Mouse (Mus musculus) heart, embryonic 13.5 days (tissue): ENCODE data around the gene Egln1. TPM values are rescaled to one million over a fixed set of nuclear protein-coding genes. Genes with fewer than 3 reads are reported as not detected.

ENCODE experiments used
- ATAC-seq: fragments of 200-750 bp; cut with Nextera tagmentation; 2 replicates; pipeline ENCODE4 v1.8.0; 2017; ENCODE audit warnings: moderate TSS enrichment; ENCODE audit not compliant: insufficient number of reproducible peaks, low FRiP score, low TSS enrichment; ENCODE audit errors: extremely low read depth
- H3K27ac ChIP-seq: fragments of 300-500 bp; sonication (generic); replicated peaks from 2 replicates; pipeline ENCODE4 v1.5.1; 2015; ENCODE audit warnings: moderate library complexity, mild to moderate bottlenecking, inconsistent platforms
- H3K27me3 ChIP-seq: fragments of 300-500 bp; sonication (generic); replicated peaks from 2 replicates; pipeline ENCODE4 v1.6.1; 2015; ENCODE audit warnings: mild to moderate bottlenecking, inconsistent platforms
- H3K36me3 ChIP-seq: fragments of 300-500 bp; sonication (generic); 2 replicates; pipeline ENCODE4 v1.6.1; 2015; ENCODE audit warnings: mild to moderate bottlenecking, inconsistent platforms
- H3K4me1 ChIP-seq: fragments of 300-500 bp; sonication (generic); 2 replicates; pipeline ENCODE4 v1.6.1; 2015; ENCODE audit warnings: inconsistent platforms
- H3K4me2 ChIP-seq: fragments of 300-500 bp; sonication (generic); 2 replicates; pipeline ENCODE4 v1.6.1; 2015; ENCODE audit warnings: inconsistent platforms, mild to moderate bottlenecking, moderate library complexity
- H3K4me3 ChIP-seq: fragments of 300-500 bp; sonication (generic); 2 replicates; pipeline ENCODE4 v1.5.1; 2015; ENCODE audit warnings: moderate library complexity, mild to moderate bottlenecking, inconsistent platforms
- H3K9ac ChIP-seq: fragments of 300-500 bp; sonication (generic); 2 replicates; pipeline ENCODE4 v1.6.1; 2015; ENCODE audit warnings: inconsistent platforms, mild to moderate bottlenecking, moderate library complexity
- H3K9me3 ChIP-seq: fragments of 300-500 bp; sonication (generic); 2 replicates; pipeline ENCODE4 v1.6.1; 2016; ENCODE audit warnings: inconsistent platforms
- WGBS: fragments of 180-500 bp; shearing (Covaris S2); methylation state at CpG from one replicate; pipeline ENCODE4 v1.1.7; 2015; ENCODE audit warnings: mixed read lengths; 5-methylcytosine and 5-hydroxymethylcytosine counted together
- polyA plus RNA-seq: library from polyadenylated mRNA; unstranded; fragments of >200 nt; fragmentation: Nextera tagmentation; extraction: Ambion mirVana; gene quantifications from 2 replicates; pipeline ENCODE4 v1.2.1, GENCODE M21; 2015

Gene Egln1
- 13.5 and 15.0 TPM in 2 replicates for polyA plus RNA-seq

GRCm38 (mm10) chr8:124949209-124950068 is at the start of gene Egln1:
Egln1 (minus strand) TSS chr8:124949324.
- peak; percentile 76; the same call in 1 of the 2 replicates for ATAC-seq
- Histone ChIP-seq H3K4me3 (peak within 1 kb of the TSS; percentile 84), H3K27me3 (no peaks in the 10 kb centered on the region), H3K36me3 (0 out of 2 replicates have a peak, but pooled peaks cover 8% of the 10 kb centered on the region), H3K4me2 (peak within 1 kb of the TSS; percentile 92), H3K27ac (peak within 1 kb of the TSS; percentile 98), H3K4me1 (peaks cover 47% of the 10 kb centered on the region), H3K9me3 (no peaks in the 10 kb centered on the region), H3K9ac (peak within 1 kb of the TSS; percentile 97)
- under 1% methylated on average over 70 of the region's 98 CpGs for WGBS

GRCm38 (mm10) chr8:124995776-124996175 is 46.7 kb upstream of the Egln1 start:
- Histone ChIP-seq H3K36me3 (no peaks in the 10 kb centered on the region), H3K4me2 (no peak overlapping the region), H3K27ac (no peak overlapping the region), H3K4me3 (no peak overlapping the region), H3K9me3 (peaks cover 10% of the 10 kb centered on the region), H3K27me3 (no peaks in the 10 kb centered on the region), H3K9ac (no peak overlapping the region), H3K4me1 (peaks cover 20% of the 10 kb centered on the region)
- no peak for ATAC-seq
- WGBS = 61% methylated on average over 2 of the region's 2 CpGs

- 9% methylated on average over 6 of the region's 6 CpGs for WGBS
- Histone ChIP-seq H3K4me3 (peak overlapping the region; percentile 35), H3K9me3 (no peaks in the 10 kb centered on the region), H3K27ac (peak overlapping the region; percentile 33; the same call in 1 of the 2 replicates), H3K36me3 (no peaks in the 10 kb centered on the region), H3K4me2 (peak overlapping the region; percentile 65), H3K27me3 (0 out of 2 replicates have a peak, but pooled peaks cover 4% of the 10 kb centered on the region), H3K4me1 (peaks cover 20% of the 10 kb centered on the region), H3K9ac (peak overlapping the region; percentile 67)
- no peak for ATAC-seq
Observed at GRCm38 (mm10) chr8:124991668-124991926, 42.5 kb upstream of the Egln1 start.

GRCm38 (mm10) chr8:124990923-124991667 is 42.0 kb upstream of the Egln1 start:
- H3K4me3 ChIP-seq = peak overlapping the region; percentile 35
- peak overlapping the region; percentile 65 for H3K4me2 ChIP-seq
- WGBS = 6% methylated on average over 17 of the region's 17 CpGs
- H3K9me3 ChIP-seq = no peaks in the 10 kb centered on the region
- H3K9ac ChIP-seq = peak overlapping the region; percentile 67
- H3K27me3 ChIP-seq = 0 out of 2 replicates have a peak, but pooled peaks cover 8% of the 10 kb centered on the region
- peaks cover 20% of the 10 kb centered on the region for H3K4me1 ChIP-seq
- H3K27ac ChIP-seq = peak overlapping the region; percentile 33; the same call in 1 of the 2 replicates
- H3K36me3 ChIP-seq = no peaks in the 10 kb centered on the region
- no peak for ATAC-seq

- H3K4me1 ChIP-seq = no peaks in the 10 kb centered on the region
- no peaks in the 10 kb centered on the region for H3K36me3 ChIP-seq
- H3K27ac ChIP-seq = no peak overlapping the region
- H3K27me3 ChIP-seq = no peaks in the 10 kb centered on the region; the same call in 1 of the 2 replicates
- no peak overlapping the region for H3K4me3 ChIP-seq
- no peak overlapping the region for H3K9ac ChIP-seq
- ATAC-seq = no peak
- H3K9me3 ChIP-seq = no peaks in the 10 kb centered on the region
- no peak overlapping the region for H3K4me2 ChIP-seq
- 77% methylated on average over 8 of the region's 8 CpGs for WGBS
Observed at GRCm38 (mm10) chr8:124980828-124981227, 31.7 kb upstream of the Egln1 start.

- H3K4me2 ChIP-seq = no peak overlapping the region
- WGBS = 85% methylated on average over 3 of the region's 3 CpGs
- H3K4me1 ChIP-seq = no peaks in the 10 kb centered on the region
- H3K27me3 ChIP-seq = no peaks in the 10 kb centered on the region; the same call in 1 of the 2 replicates
- no peaks in the 10 kb centered on the region for H3K36me3 ChIP-seq
- no peak overlapping the region for H3K27ac ChIP-seq
- ATAC-seq = no peak
- no peak overlapping the region for H3K4me3 ChIP-seq
- no peaks in the 10 kb centered on the region for H3K9me3 ChIP-seq
- H3K9ac ChIP-seq = no peak overlapping the region
Observed at GRCm38 (mm10) chr8:124980036-124980435, 30.9 kb upstream of the Egln1 start.

- Histone ChIP-seq H3K4me2 (no peak overlapping the region), H3K4me3 (no peak overlapping the region), H3K27me3 (no peaks in the 10 kb centered on the region), H3K4me1 (no peaks in the 10 kb centered on the region), H3K9ac (no peak overlapping the region), H3K27ac (no peak overlapping the region), H3K9me3 (no peaks in the 10 kb centered on the region), H3K36me3 (no peaks in the 10 kb centered on the region)
- no peak for ATAC-seq
- WGBS = 73% methylated on average over 7 of the region's 7 CpGs
Observed at GRCm38 (mm10) chr8:124978026-124978425, 28.9 kb upstream of the Egln1 start.

- no peak overlapping the region for H3K4me3 ChIP-seq
- 83% methylated on average over 6 of the region's 6 CpGs for WGBS
- H3K27ac ChIP-seq = no peak overlapping the region
- H3K9ac ChIP-seq = no peak overlapping the region
- no peak overlapping the region for H3K4me2 ChIP-seq
- H3K36me3 ChIP-seq = no peaks in the 10 kb centered on the region
- H3K27me3 ChIP-seq = no peaks in the 10 kb centered on the region
- ATAC-seq = no peak
- H3K4me1 ChIP-seq = no peaks in the 10 kb centered on the region
- H3K9me3 ChIP-seq = peaks cover 6% of the 10 kb centered on the region; the same call in 1 of the 2 replicates
Observed at GRCm38 (mm10) chr8:124976211-124976610, 27.1 kb upstream of the Egln1 start.

GRCm38 (mm10) chr8:124974254-124974653 is 25.1 kb upstream of the Egln1 start:
- H3K4me2 ChIP-seq = no peak overlapping the region
- H3K36me3 ChIP-seq = no peaks in the 10 kb centered on the region
- no peak for ATAC-seq
- no peaks in the 10 kb centered on the region for H3K4me1 ChIP-seq
- H3K9me3 ChIP-seq = peaks cover 6% of the 10 kb centered on the region; the same call in 1 of the 2 replicates
- WGBS = 59% methylated on average over 4 of the region's 4 CpGs
- H3K27ac ChIP-seq = no peak overlapping the region
- no peak overlapping the region for H3K4me3 ChIP-seq
- no peak overlapping the region for H3K9ac ChIP-seq
- H3K27me3 ChIP-seq = no peaks in the 10 kb centered on the region

- no peak for ATAC-seq
- 61% methylated on average over 8 of the region's 8 CpGs for WGBS
- no peak overlapping the region for H3K4me2 ChIP-seq
- peaks cover 6% of the 10 kb centered on the region; the same call in 1 of the 2 replicates for H3K9me3 ChIP-seq
- no peak overlapping the region for H3K27ac ChIP-seq
- H3K4me1 ChIP-seq = no peaks in the 10 kb centered on the region
- no peaks in the 10 kb centered on the region for H3K36me3 ChIP-seq
- no peak overlapping the region for H3K4me3 ChIP-seq
- no peak overlapping the region for H3K9ac ChIP-seq
- no peaks in the 10 kb centered on the region for H3K27me3 ChIP-seq
Observed at GRCm38 (mm10) chr8:124973221-124973620, 24.1 kb upstream of the Egln1 start.

- ATAC-seq = no peak
- WGBS = 74% methylated on average over 6 of the region's 6 CpGs
Observed at GRCm38 (mm10) chr8:124970312-124970933, 21.3 kb upstream of the Egln1 start.

More at GRCm38 (mm10) chr8:124970312-124970933, 21.3 kb upstream of the Egln1 start:
- H3K4me3 ChIP-seq = no peak overlapping the region
- no peaks in the 10 kb centered on the region for H3K4me1 ChIP-seq
- no peak overlapping the region for H3K9ac ChIP-seq
- peaks cover 6% of the 10 kb centered on the region; the same call in 1 of the 2 replicates for H3K9me3 ChIP-seq
- no peaks in the 10 kb centered on the region for H3K36me3 ChIP-seq
- H3K4me2 ChIP-seq = no peak overlapping the region
- no peak overlapping the region for H3K27ac ChIP-seq
- H3K27me3 ChIP-seq = no peaks in the 10 kb centered on the region
